Mouse (Mus musculus) activated CD4-positive, CD25-positive, alpha-beta regulatory T cell, adult 4 months (primary cell): ENCODE results near the gene 1700001C19Rik. TPM values are rescaled to one million over a fixed set of nuclear protein-coding genes. Genes with fewer than 3 reads are reported as not detected.
"Not testable (repeated sequence)": the region's sequence is repeated elsewhere in the genome, so short reads cannot be mapped to it uniquely, and the experiment has no call there.

Experiments
- ATAC-seq: one replicate; pipeline ENCODE4 v1.8.0; 2017
- polyA plus RNA-seq, 2 experiments: library from polyadenylated mRNA; unstranded; fragments of 100-300 nt; shearing (Covaris generic); gene quantifications; one replicate each; pipeline ENCODE4 v1.2.1; 2017

The 1700001C19Rik gene
- polyA plus RNA-seq, 2 experiments from 2014 or later: not detected

GRCm38 (mm10) chr17:47428831-47429304 lies 8.3 kb downstream of the 1700001C19Rik start:
- no peak for ATAC-seq

- ATAC-seq: no peak
These were observed 9.9 kb downstream of the 1700001C19Rik start for GRCm38 (mm10) chr17:47427316-47427715.

- no peak for ATAC-seq
These were observed 13.0 kb downstream of the 1700001C19Rik start for GRCm38 (mm10) chr17:47424186-47424585.

GRCm38 (mm10) chr17:47422616-47423015 lies 14.6 kb downstream of the 1700001C19Rik start:
- ATAC-seq: not testable (repeated sequence)

GRCm38 (mm10) chr17:47421566-47421965 lies 15.6 kb downstream of the 1700001C19Rik start:
- ATAC-seq: no peak

- no peak for ATAC-seq
These were observed 17.0 kb downstream of the 1700001C19Rik start for GRCm38 (mm10) chr17:47420195-47420594.

GRCm38 (mm10) chr17:47409897-47410861 lies 27.0 kb downstream of the 1700001C19Rik start:
- not testable (repeated sequence) for ATAC-seq

GRCm38 (mm10) chr17:47408558-47408898 lies 28.6 kb downstream of the 1700001C19Rik start:
- ATAC-seq: no peak

- no peak for ATAC-seq
These were observed 29.2 kb downstream of the 1700001C19Rik start for GRCm38 (mm10) chr17:47407717-47408557.

GRCm38 (mm10) chr17:47400451-47400850 lies 36.7 kb downstream of the 1700001C19Rik start, which contains the start of gene Guca1a:
TSS of gene Guca1a (minus strand) at chr17:47400584.
- no peak for ATAC-seq

GRCm38 (mm10) chr17:47399091-47399490 lies 38.1 kb downstream of the 1700001C19Rik start:
- ATAC-seq: no peak

- ATAC-seq: peak; percentile 69
These were observed 41.7 kb downstream of the 1700001C19Rik start for GRCm38 (mm10) chr17:47395376-47395913.

GRCm38 (mm10) chr17:47394223-47394869 lies 42.8 kb downstream of the 1700001C19Rik start:
- ATAC-seq: no peak

GRCm38 (mm10) chr17:47386649-47387048 lies 50.5 kb downstream of the 1700001C19Rik start:
- ATAC-seq: no peak

GRCm38 (mm10) chr17:47385145-47385544 lies 52.0 kb downstream of the 1700001C19Rik start, which contains the start of gene Guca1b:
TSS of gene Guca1b (plus strand) at chr17:47385393.
- no peak for ATAC-seq

GRCm38 (mm10) chr17:47384064-47384463 lies 53.1 kb downstream of the 1700001C19Rik start:
- no peak for ATAC-seq

- ATAC-seq: no peak
These were observed 53.9 kb downstream of the 1700001C19Rik start for GRCm38 (mm10) chr17:47383266-47383665.

- ATAC-seq: no peak
These were observed 55.3 kb downstream of the 1700001C19Rik start for GRCm38 (mm10) chr17:47381917-47382316.

- no peak for ATAC-seq
These were observed 59.0 kb downstream of the 1700001C19Rik start for GRCm38 (mm10) chr17:47378133-47378532.

GRCm38 (mm10) chr17:47376779-47377280 lies 60.3 kb downstream of the 1700001C19Rik start:
- ATAC-seq: no peak

- no peak for ATAC-seq
These were observed 63.2 kb downstream of the 1700001C19Rik start for GRCm38 (mm10) chr17:47373991-47374390.

GRCm38 (mm10) chr17:47371451-47371850 lies 65.7 kb downstream of the 1700001C19Rik start:
- ATAC-seq: peak; percentile 64
